Mouse (Mus musculus) small intestine, adult 2 months (tissue): ENCODE results near the gene Acbd4.

Experiments
- CTCF ChIP-seq: fragments of 200-500 bp; IDR thresholded peaks from 2 replicates; pipeline ENCODE4 v1.5.1; 2012; ENCODE audit warnings: low read depth, mild to moderate bottlenecking, control low read depth, inconsistent platforms, low read length, moderate library complexity, mixed read lengths; ENCODE audit not compliant: insufficient replicate concordance, insufficient read length; ENCODE audit errors: extremely low read depth
- POLR2A ChIP-seq: fragments of 200-500 bp; IDR thresholded peaks from 2 replicates; pipeline ENCODE4 v1.6.1; 2012; ENCODE audit warnings: low read depth, mild to moderate bottlenecking, control low read depth, inconsistent platforms, low read length, moderate library complexity

- no peak for TF ChIP-seq CTCF
- no peak for TF ChIP-seq POLR2A
Observed at GRCm38 (mm10) chr11:103093306-103093705, 8.2 kb upstream of the Acbd4 start.
